Mouse (Mus musculus) hindbrain, postnatal 0 days (tissue): Measurements from ENCODE around the gene Kin. TPM values are rescaled to one million over a fixed set of nuclear protein-coding genes. Genes with fewer than 3 reads are reported as not detected.

Experiments used
- ATAC-seq: fragments of 200-750 bp; cut with Nextera tagmentation; 2 replicates; pipeline ENCODE4 v1.8.0; 2017; ENCODE audit warnings: mild to moderate bottlenecking, moderate TSS enrichment, moderate library complexity
- DNase-seq: peaks from one replicate; pipeline ENCODE4 v3.0.0-alpha.2; 2015; ENCODE audit warnings: low spot score
- H3K27ac ChIP-seq: fragments of 300-500 bp; sonication (generic); 2 replicates; pipeline ENCODE4 v1.5.1; 2014; ENCODE audit warnings: mild to moderate bottlenecking
- H3K27me3 ChIP-seq: fragments of 300-500 bp; sonication (generic); 2 replicates; pipeline ENCODE4 v1.6.1; 2014; ENCODE audit warnings: low read length, mixed read lengths; ENCODE audit not compliant: insufficient read depth
- H3K36me3 ChIP-seq: fragments of 300-500 bp; sonication (generic); 2 replicates; pipeline ENCODE4 v1.6.1; 2014; ENCODE audit warnings: low read length, mixed read lengths; ENCODE audit not compliant: insufficient read depth
- H3K4me1 ChIP-seq: fragments of 300-500 bp; sonication (generic); 2 replicates; pipeline ENCODE4 v1.6.1; 2014; ENCODE audit warnings: antibody characterized with exemption, low read length, mixed read lengths; ENCODE audit not compliant: insufficient read depth
- H3K4me2 ChIP-seq: fragments of 300-500 bp; sonication (generic); 2 replicates; pipeline ENCODE4 v1.6.1; 2014; ENCODE audit warnings: low read depth, mild to moderate bottlenecking, low read length, moderate library complexity, mixed read lengths
- H3K4me3 ChIP-seq: fragments of 300-500 bp; sonication (generic); 2 replicates; pipeline ENCODE4 v1.5.1; 2014; ENCODE audit warnings: low read length
- H3K9ac ChIP-seq: fragments of 300-500 bp; sonication (generic); replicated peaks from 2 replicates; pipeline ENCODE4 v1.6.1; 2014; ENCODE audit warnings: mild to moderate bottlenecking, low read length, moderate library complexity, mixed read lengths
- H3K9me3 ChIP-seq: fragments of 300-500 bp; sonication (generic); 2 replicates; pipeline ENCODE4 v1.6.1; 2016; ENCODE audit warnings: low read length, mixed read lengths
- CTCF ChIP-seq: IDR thresholded peaks from 2 replicates; pipeline ENCODE4 v1.5.1; 2016; ENCODE audit warnings: antibody characterized with exemption, control low read depth, low read depth
- WGBS: fragments of 180-500 bp; shearing (Covaris S2); extraction: QIAGEN DNeasy Blood & Tissue Kit; methylation state at CpG from one replicate; pipeline ENCODE4 v1.1.7; 2014; 5-methylcytosine and 5-hydroxymethylcytosine counted together
- polyA plus RNA-seq: library from polyadenylated mRNA; unstranded; fragments of >200 nt; fragmentation: Nextera tagmentation; extraction: Ambion mirVana; gene quantifications from 2 replicates; pipeline ENCODE4 v1.2.1, GENCODE M21; 2015
- total RNA-seq: library from RNA; depleted of rRNA; stranded (reverse); fragments of >200 nt; gene quantifications from 2 replicates; pipeline ENCODE4 v1.2.3, GENCODE M21; 2014

Kin gene
- total and polyA plus RNA-seq, 2 experiments from 2014 or later, result 4.8 to 14.1 TPM

DNA sequence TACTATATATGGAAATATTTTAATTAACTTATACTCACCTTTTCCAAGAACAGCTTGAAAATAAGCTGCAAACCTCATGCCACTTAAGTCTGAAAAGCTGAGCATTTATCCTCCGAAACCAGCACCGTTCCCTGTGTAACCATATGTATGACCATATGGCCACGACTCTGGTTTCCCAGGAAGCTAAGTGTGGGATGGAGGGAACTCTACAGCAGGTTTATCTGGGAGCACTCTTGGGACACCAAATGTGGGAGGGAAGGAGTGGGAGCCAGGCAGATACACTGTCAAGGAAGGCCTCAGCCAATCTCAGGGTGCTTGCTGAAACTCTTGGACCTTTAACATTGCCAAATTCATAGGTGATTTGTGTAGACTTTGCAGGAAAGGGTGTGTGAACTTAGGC, 29.5 kb upstream of the Kin start:
- H3K9me3 ChIP-seq, result no peaks in the 10 kb centered on the region
- no peak overlapping the region for H3K27ac ChIP-seq
- H3K36me3 ChIP-seq, result peaks cover 17% of the 10 kb centered on the region; the same call in 1 of the 2 replicates
- 83% methylated on average over 3 of the region's 3 CpGs for WGBS
- no peak for ATAC-seq
- DNase-seq, result no peak
- no peak overlapping the region for H3K4me2 ChIP-seq
- H3K4me1 ChIP-seq, result no peaks in the 10 kb centered on the region
- no peaks in the 10 kb centered on the region for H3K27me3 ChIP-seq
- H3K9ac ChIP-seq, result no peak overlapping the region
- no peak for TF ChIP-seq CTCF
- no peak overlapping the region for H3K4me3 ChIP-seq

DNA sequence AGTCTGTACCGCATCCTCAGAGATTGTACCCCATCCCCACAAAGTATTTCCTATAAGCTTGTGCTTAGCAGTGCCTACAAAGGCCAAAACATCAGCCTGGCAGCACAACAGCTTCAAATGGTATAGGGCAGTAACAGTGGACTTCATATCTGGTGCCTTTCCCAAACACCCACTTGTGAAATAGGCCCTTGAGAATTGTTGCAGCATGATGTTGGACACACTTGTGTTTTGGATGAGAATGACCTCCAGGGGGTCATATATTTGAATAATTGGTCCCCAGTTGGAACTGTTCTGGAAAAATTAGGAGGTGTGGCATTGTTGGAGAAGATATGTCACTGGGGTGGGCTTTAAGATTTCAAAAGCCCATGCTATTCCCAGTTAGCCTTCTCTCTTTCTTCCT, 28.4 kb upstream of the Kin start:
- Histone ChIP-seq H3K4me1 (no peaks in the 10 kb centered on the region), H3K4me3 (no peak overlapping the region), H3K9me3 (no peaks in the 10 kb centered on the region), H3K27me3 (no peaks in the 10 kb centered on the region), H3K9ac (no peak overlapping the region), H3K4me2 (no peak overlapping the region), H3K36me3 (peaks cover 25% of the 10 kb centered on the region), H3K27ac (no peak overlapping the region)
- DNase-seq (no peak), ATAC-seq (no peak)
- no peak for TF ChIP-seq CTCF
- WGBS, result 89% methylated on average over 1 of the region's 1 CpGs

DNA sequence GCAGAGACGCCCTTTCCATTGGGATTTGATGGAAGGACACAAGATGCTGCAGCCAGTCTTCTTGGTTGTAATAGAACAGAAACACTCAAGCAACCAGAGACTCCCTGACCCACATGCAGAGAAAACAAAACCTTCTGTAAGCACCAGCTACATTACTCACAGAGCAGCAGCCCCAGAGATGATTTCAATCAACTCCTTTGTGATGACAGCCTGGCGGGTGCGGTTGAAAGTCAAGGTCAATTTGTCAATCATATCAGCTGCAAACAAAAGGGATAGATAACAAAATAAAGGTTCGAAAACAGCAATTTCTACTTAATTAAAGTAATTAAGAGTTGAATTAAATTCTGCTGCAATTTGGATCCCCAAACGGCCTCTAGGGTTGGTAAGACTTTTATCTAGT, 21.6 kb upstream of the Kin start:
- Histone ChIP-seq H3K27ac (no peak overlapping the region), H3K4me1 (no peaks in the 10 kb centered on the region), H3K9ac (no peak overlapping the region), H3K4me3 (no peak overlapping the region), H3K36me3 (peaks cover 62% of the 10 kb centered on the region), H3K9me3 (no peaks in the 10 kb centered on the region), H3K4me2 (no peak overlapping the region), H3K27me3 (no peaks in the 10 kb centered on the region)
- WGBS, result 86% methylated on average over 5 of the region's 5 CpGs
- ATAC-seq, result no peak
- DNase-seq, result no peak
- no peak for TF ChIP-seq CTCF

DNA sequence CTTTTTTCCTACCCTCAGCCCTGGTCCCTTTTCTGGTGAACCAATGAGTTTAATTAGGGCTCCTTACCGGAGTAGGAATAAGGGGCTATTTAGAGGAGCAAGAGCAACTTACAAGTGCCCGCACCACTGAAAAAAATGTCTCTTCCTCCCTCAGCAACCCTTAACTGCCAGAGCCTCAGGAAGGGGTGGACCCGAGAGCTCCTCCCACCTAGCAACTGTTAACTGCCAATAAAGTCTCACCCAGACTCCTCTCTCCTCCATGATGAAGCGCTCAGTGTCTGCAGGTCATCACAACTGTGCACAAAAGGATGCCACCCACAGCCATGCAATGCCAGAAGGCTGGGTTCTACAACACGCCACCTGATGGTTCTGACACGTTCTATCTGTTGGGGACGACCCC, 8.6 kb upstream of the Kin start:
- Histone ChIP-seq H3K9ac (no peak overlapping the region), H3K4me1 (no peaks in the 10 kb centered on the region), H3K9me3 (no peaks in the 10 kb centered on the region), H3K4me2 (no peak overlapping the region), H3K27ac (no peak overlapping the region), H3K27me3 (no peaks in the 10 kb centered on the region), H3K36me3 (peaks cover 17% of the 10 kb centered on the region), H3K4me3 (no peak overlapping the region)
- no peak for TF ChIP-seq CTCF
- no peak for ATAC-seq
- no peak for DNase-seq
- WGBS, result 94% methylated on average over 7 of the region's 7 CpGs

DNA sequence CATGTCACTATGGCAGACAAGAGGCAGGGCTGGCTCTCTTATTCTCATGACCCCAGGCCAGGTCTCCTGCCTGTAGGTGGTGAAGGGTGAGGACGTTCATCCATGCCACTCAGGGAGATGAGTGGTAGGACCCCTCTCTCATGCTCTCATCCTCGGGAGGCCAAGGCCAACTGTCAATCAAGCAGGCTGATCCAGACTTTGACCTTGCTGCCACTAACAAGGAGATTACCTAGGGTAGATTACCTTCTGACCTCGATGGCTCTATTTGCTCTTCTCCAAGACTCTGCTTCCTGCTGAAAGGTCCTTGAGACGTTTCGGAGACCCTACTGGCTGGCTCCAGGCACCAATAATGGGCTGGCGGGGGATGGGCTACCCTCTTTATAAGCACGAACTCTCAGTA, 5.9 kb upstream of the Kin start:
- no peak for DNase-seq
- TF ChIP-seq CTCF, result no peak
- Histone ChIP-seq H3K9ac (no peak overlapping the region), H3K4me3 (no peak overlapping the region), H3K4me1 (peaks cover 16% of the 10 kb centered on the region), H3K9me3 (no peaks in the 10 kb centered on the region), H3K27me3 (no peaks in the 10 kb centered on the region), H3K36me3 (no peaks in the 10 kb centered on the region), H3K4me2 (no peak overlapping the region), H3K27ac (no peak overlapping the region)
- WGBS, result 86% methylated on average over 7 of the region's 7 CpGs
- ATAC-seq, result no peak

DNA sequence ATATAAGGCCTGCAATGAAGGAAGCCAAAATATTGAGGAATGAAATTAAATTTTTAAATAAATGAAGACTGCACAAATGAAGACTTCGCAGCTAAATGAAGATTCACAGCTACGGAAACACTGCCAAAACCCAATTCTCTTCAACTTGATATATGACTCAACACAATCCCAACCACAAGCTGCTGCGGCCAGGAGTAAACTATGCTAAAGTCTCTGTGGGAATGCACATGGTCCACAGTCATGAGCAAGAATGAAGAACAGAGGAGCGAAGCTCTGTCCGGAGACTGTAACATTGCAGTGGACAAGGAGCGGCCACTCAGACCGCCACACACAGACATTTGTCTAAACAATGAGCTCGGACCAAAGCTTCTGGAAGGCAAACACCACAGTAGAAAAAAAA, 3.7 kb upstream of the Kin start:
- no peak for TF ChIP-seq CTCF
- DNase-seq, result no peak
- Histone ChIP-seq H3K36me3 (no peaks in the 10 kb centered on the region), H3K4me1 (peaks cover 20% of the 10 kb centered on the region), H3K9ac (no peak overlapping the region), H3K27ac (no peak overlapping the region), H3K9me3 (no peaks in the 10 kb centered on the region), H3K4me3 (no peak overlapping the region), H3K4me2 (no peak overlapping the region), H3K27me3 (no peaks in the 10 kb centered on the region)
- 81% methylated on average over 8 of the region's 8 CpGs for WGBS
- ATAC-seq, result no peak

DNA sequence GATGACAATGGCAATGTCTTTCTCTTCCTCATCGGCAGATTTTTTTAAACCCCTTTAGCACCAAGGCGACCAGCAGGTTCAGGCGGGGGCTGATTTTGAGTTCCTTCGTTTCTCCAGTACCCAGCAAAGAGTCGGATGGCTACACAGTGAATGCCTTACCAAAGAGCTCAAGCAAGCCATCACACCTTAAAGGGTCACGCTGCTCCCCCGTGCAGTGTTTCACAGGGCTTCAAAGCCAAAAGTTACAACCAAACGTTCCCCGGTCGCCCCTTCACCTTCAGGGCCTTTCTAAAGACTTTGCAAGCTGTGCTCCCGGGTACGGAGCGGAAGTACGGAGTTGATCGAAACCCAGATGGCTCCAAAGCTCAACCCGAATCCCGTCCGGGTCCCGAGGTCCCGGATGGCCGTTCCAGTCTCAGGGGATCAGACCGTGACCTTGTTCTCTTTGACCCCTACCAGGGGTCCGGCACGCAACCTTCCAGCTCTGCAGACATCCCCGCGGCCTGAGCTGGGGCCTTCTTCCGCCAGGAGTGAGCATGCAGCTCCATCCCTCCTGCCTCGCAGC, 566 bp upstream of the Kin start:
- Histone ChIP-seq H3K9ac (peak overlapping the region; percentile 93), H3K9me3 (no peaks in the 10 kb centered on the region), H3K27me3 (no peaks in the 10 kb centered on the region), H3K27ac (peak overlapping the region; percentile 94), H3K4me3 (peak overlapping the region; percentile 84), H3K36me3 (no peaks in the 10 kb centered on the region), H3K4me2 (peak overlapping the region; percentile 88), H3K4me1 (peaks cover 21% of the 10 kb centered on the region)
- under 1% methylated on average over 28 of the region's 28 CpGs for WGBS
- ATAC-seq (peak; percentile 75), DNase-seq (no peak)
- no peak for TF ChIP-seq CTCF
